Mouse (Mus musculus): ENCODE measurements around the gene Tyk2.

- TF ChIP-seq CTCF (IDR thresholded peaks at IDR 0.05; ENCODE audit: low read depth) (no peak), EP300 (IDR thresholded peaks at IDR 0.05; ENCODE audit: low read depth) (no peak)
Measured at GRCm38 (mm10) chr9:21073044-21073840, 57.8 kb downstream of the Tyk2 start, which contains the start of the genes Gm49373 and Fdx1l.

All from liver, embryonic 14.5 days (tissue).